Mouse (Mus musculus) heart, postnatal 0 days (tissue): ENCODE results near the gene Slpi. TPM values are rescaled to one million over a fixed set of nuclear protein-coding genes. Genes with fewer than 3 reads are reported as not detected.

ENCODE experiments used
- ATAC-seq: fragments of 200-750 bp; cut with Nextera tagmentation; 2 replicates; pipeline ENCODE4 v1.8.0; 2017; ENCODE audit warnings: low read depth, moderate number of reproducible peaks, moderate library complexity; ENCODE audit not compliant: insufficient read depth
- DNase-seq: peaks from one replicate; pipeline ENCODE4 v3.0.0-alpha.2; 2016; ENCODE audit warnings: low spot score
- H3K27ac ChIP-seq: fragments of 300-500 bp; sonication (generic); 2 replicates; pipeline ENCODE4 v1.5.1; 2014; ENCODE audit warnings: low read depth, mild to moderate bottlenecking
- H3K27me3 ChIP-seq: fragments of 300-500 bp; sonication (generic); 2 replicates; pipeline ENCODE4 v1.6.1; 2014; ENCODE audit warnings: low read length, mixed read lengths; ENCODE audit not compliant: control insufficient read depth, insufficient read depth
- H3K36me3 ChIP-seq: fragments of 300-500 bp; sonication (generic); replicated peaks from 2 replicates; pipeline ENCODE4 v1.6.1; 2014; ENCODE audit warnings: low read length, mixed read lengths; ENCODE audit not compliant: control insufficient read depth, insufficient read depth
- H3K4me1 ChIP-seq: fragments of 300-500 bp; sonication (generic); 2 replicates; pipeline ENCODE4 v1.6.1; 2014; ENCODE audit warnings: antibody characterized with exemption; ENCODE audit not compliant: control insufficient read depth, insufficient read depth
- H3K4me2 ChIP-seq: fragments of 300-500 bp; sonication (generic); 2 replicates; pipeline ENCODE4 v1.6.1; 2014; ENCODE audit warnings: low read depth, mild to moderate bottlenecking, low read length, moderate library complexity
- H3K4me3 ChIP-seq: fragments of 300-500 bp; sonication (generic); 2 replicates; pipeline ENCODE4 v1.5.1; 2014; ENCODE audit warnings: low read depth, low read length
- H3K9ac ChIP-seq: fragments of 300-500 bp; sonication (generic); replicated peaks from 2 replicates; pipeline ENCODE4 v1.6.1; 2014; ENCODE audit warnings: low read depth, low read length, mixed read lengths
- H3K9me3 ChIP-seq: fragments of 300-500 bp; sonication (generic); replicated peaks from 2 replicates; pipeline ENCODE4 v1.6.1; 2016; ENCODE audit warnings: low read length; ENCODE audit not compliant: control insufficient read depth
- CTCF ChIP-seq: IDR thresholded peaks from 2 replicates; pipeline ENCODE4 v1.5.1; 2016; ENCODE audit warnings: antibody characterized with exemption, control low read depth, low read depth
- EP300 ChIP-seq: IDR thresholded peaks from 2 replicates; pipeline ENCODE4 v1.6.1; 2016; ENCODE audit warnings: antibody characterized with exemption, low read depth
- WGBS: fragments of 180-500 bp; shearing (Covaris S2); extraction: QIAGEN DNeasy Blood & Tissue Kit; methylation state at CpG from one replicate; pipeline ENCODE4 v1.1.7; 2014; 5-methylcytosine and 5-hydroxymethylcytosine counted together
- polyA plus RNA-seq: library from polyadenylated mRNA; unstranded; fragments of >200 nt; fragmentation: Nextera tagmentation; extraction: Ambion mirVana; gene quantifications from 2 replicates; pipeline ENCODE4 v1.2.1, GENCODE M21; 2015
- total RNA-seq: library from RNA; depleted of rRNA; stranded (reverse); fragments of >200 nt; gene quantifications from 2 replicates; pipeline ENCODE4 v1.2.3, GENCODE M21; 2014; ENCODE audit warnings: low replicate concordance

Slpi gene
- total and polyA plus RNA-seq, 2 experiments from 2014 or later: 2.0 TPM; not detected in 1

- Histone ChIP-seq H3K4me2 (no peak overlapping the region), H3K9ac (no peak overlapping the region), H3K4me1 (no peaks in the 10 kb centered on the region), H3K36me3 (no peaks in the 10 kb centered on the region), H3K9me3 (no peaks in the 10 kb centered on the region), H3K4me3 (no peak overlapping the region), H3K27me3 (no peaks in the 10 kb centered on the region), H3K27ac (no peak overlapping the region)
- TF ChIP-seq EP300: no peak
- no peak for TF ChIP-seq CTCF
- DNase-seq: no peak
- no peak for ATAC-seq
- WGBS: 29% methylated on average over 13 of the region's 13 CpGs
Observed at GRCm38 (mm10) chr2:164360974-164361657, 27.8 kb downstream of the Slpi start.

GRCm38 (mm10) chr2:164359668-164360067 is 29.2 kb downstream of the Slpi start:
- Histone ChIP-seq H3K9ac (no peak overlapping the region), H3K27ac (no peak overlapping the region), H3K36me3 (no peaks in the 10 kb centered on the region), H3K4me1 (no peaks in the 10 kb centered on the region), H3K27me3 (no peaks in the 10 kb centered on the region), H3K4me2 (no peak overlapping the region), H3K9me3 (no peaks in the 10 kb centered on the region), H3K4me3 (no peak overlapping the region)
- ATAC-seq (no peak), DNase-seq (no peak)
- TF ChIP-seq CTCF (no peak), EP300 (no peak)
- 74% methylated on average over 5 of the region's 5 CpGs for WGBS

- TF ChIP-seq EP300 (no peak), CTCF (no peak)
- H3K9ac ChIP-seq: no peak overlapping the region
- no peak overlapping the region for H3K4me2 ChIP-seq
- no peaks in the 10 kb centered on the region for H3K9me3 ChIP-seq
- no peaks in the 10 kb centered on the region for H3K36me3 ChIP-seq
- 75% methylated on average over 5 of the region's 5 CpGs for WGBS
- ATAC-seq: no peak
- H3K27ac ChIP-seq: no peak overlapping the region
- no peak for DNase-seq
- H3K4me3 ChIP-seq: no peak overlapping the region
- H3K27me3 ChIP-seq: no peaks in the 10 kb centered on the region
- no peaks in the 10 kb centered on the region for H3K4me1 ChIP-seq
Observed at GRCm38 (mm10) chr2:164359031-164359430, 29.9 kb downstream of the Slpi start.

GRCm38 (mm10) chr2:164358373-164358772 is 30.5 kb downstream of the Slpi start:
- Histone ChIP-seq H3K36me3 (no peaks in the 10 kb centered on the region), H3K9me3 (no peaks in the 10 kb centered on the region), H3K4me3 (no peak overlapping the region), H3K27ac (no peak overlapping the region), H3K4me2 (no peak overlapping the region), H3K27me3 (no peaks in the 10 kb centered on the region), H3K4me1 (no peaks in the 10 kb centered on the region), H3K9ac (no peak overlapping the region)
- TF ChIP-seq CTCF: peak; percentile 25
- TF ChIP-seq EP300: no peak
- ATAC-seq (no peak), DNase-seq (no peak)
- WGBS: 78% methylated on average over 3 of the region's 3 CpGs

- 68% methylated on average over 11 of the region's 11 CpGs for WGBS
- no peak for ATAC-seq
Observed at GRCm38 (mm10) chr2:164356177-164356967, 32.5 kb downstream of the Slpi start.

More at GRCm38 (mm10) chr2:164356177-164356967, 32.5 kb downstream of the Slpi start:
- no peaks in the 10 kb centered on the region for H3K27me3 ChIP-seq
- H3K4me3 ChIP-seq: no peak overlapping the region
- no peaks in the 10 kb centered on the region for H3K4me1 ChIP-seq
- no peaks in the 10 kb centered on the region for H3K36me3 ChIP-seq
- H3K4me2 ChIP-seq: no peak overlapping the region
- H3K9me3 ChIP-seq: no peaks in the 10 kb centered on the region
- TF ChIP-seq CTCF: no peak
- no peak for DNase-seq
- no peak overlapping the region for H3K27ac ChIP-seq
- H3K9ac ChIP-seq: no peak overlapping the region
